Mouse (Mus musculus) E14TG2a.4 (cell line): ENCODE measurements at regions not wholly inside any gene's neighbourhood (a gene's known extent, or its start where the extent isn't known, plus 50 kb on each side); places are given as distances from the start of the nearest gene placed in this dataset.

Experiments
- CTCF ChIP-seq: conservative IDR thresholded peaks from 2 replicates; pipeline ENCODE4 v1.5.1; 2014; ENCODE audit warnings: low read length
- POU5F1 ChIP-seq: IDR thresholded peaks from 2 replicates; pipeline ENCODE4 v1.6.1; 2014; ENCODE audit warnings: low read length, borderline replicate concordance

DNA sequence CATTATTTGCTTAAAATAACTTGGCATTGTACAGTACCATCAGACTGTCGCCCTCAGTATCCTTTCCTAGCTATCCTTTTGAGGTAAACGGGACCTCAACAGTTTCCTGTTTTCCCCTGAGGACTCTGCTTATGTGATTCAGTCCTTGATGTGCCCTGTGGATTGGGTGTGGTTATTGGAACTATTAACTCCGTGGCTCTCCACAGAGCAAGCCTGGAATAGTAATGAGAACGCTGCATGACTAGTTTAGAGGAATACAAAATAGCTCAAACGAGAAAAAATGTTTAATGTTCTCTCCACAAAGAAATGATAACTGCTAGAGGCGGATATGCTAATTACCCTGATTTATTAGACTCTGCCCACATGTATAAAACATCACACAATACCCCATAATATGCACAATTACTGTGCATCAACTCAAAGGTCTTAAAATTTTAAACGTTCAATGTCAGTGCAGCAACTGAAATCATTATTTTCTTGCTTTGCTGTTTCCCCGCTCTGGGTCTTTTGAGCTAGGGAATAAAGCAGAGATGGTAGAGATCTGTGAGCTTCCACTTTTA, 1629.0 kb upstream of the Gm6569 start:
- TF ChIP-seq CTCF (no peak), POU5F1 (no peak)
